Mouse (Mus musculus) kidney, adult 2 months (tissue): ENCODE results near the gene Nos1.

Experiments used
- CTCF ChIP-seq: fragments of 200-500 bp; conservative IDR thresholded peaks from 2 replicates; pipeline ENCODE4 v1.5.1; 2011; ENCODE audit warnings: low read depth, mild to moderate bottlenecking, control low read depth, low read length, moderate library complexity, mixed read lengths; ENCODE audit not compliant: insufficient read depth, insufficient read length
- POLR2A ChIP-seq: fragments of 200-500 bp; IDR thresholded peaks from one replicate; pipeline ENCODE4 v1.6.1; 2011; ENCODE audit warnings: low read depth, low read length, control low read depth

DNA sequence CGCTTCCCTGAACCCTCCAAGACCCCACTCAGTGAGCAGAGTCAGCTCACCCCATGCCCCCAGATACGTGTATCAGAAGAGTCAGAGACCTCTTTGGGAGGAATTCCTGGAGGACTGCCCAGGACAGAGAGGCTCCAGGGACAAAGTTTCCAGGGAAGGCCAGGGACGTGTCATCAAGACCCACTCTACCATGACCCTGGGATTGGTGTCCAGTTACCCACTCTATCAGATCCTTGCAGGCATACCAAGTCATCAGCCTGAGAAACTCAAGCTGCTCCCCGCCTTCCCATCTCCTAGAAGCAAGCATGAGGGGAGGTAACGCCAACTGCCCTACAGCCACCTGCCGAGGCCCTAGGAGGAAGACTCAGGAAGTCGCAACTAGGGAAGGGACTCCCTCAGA is 39.6 kb downstream of the Nos1 start:
- TF ChIP-seq CTCF, result no peak
- TF ChIP-seq POLR2A, result no peak
